Mouse (Mus musculus) layer of hippocampus, adult 9-11 months (tissue): ENCODE results near the gene Dhrs3.
A peak's percentile ranks its signal among the peaks of the same experiment; 100 is the strongest.

Experiments used
- DNase-seq: peaks from one replicate; pipeline ENCODE4 v3.0.0; 2022

The Dhrs3 gene

GRCm38 (mm10) chr4:144898737-144899136 is 6.1 kb downstream of the Dhrs3 start:
- no peak for DNase-seq

GRCm38 (mm10) chr4:144901561-144902111 is 9.0 kb downstream of the Dhrs3 start:
- DNase-seq, result no peak

DNA sequence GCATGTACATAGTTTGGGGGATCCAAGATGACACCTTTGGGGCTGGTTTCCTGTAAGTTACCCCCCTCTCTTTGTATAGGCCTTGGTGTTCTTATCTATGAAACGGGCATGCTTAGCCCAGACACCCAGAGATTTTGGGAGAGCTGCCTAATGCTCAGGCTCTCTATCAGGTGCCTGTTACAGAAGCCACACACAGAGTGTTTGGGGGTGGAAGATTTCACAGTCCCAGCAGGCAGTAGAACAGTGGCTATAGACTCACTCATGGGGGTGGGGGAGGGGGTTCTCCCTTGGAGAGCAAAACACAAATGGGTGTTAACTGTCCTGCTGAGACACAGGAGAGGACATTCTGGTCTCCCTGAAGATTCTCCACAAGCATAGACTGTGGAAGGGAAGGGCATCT is 10.5 kb downstream of the Dhrs3 start:
- no peak for DNase-seq

- DNase-seq, result peak; percentile 72
Measured at GRCm38 (mm10) chr4:144903932-144904331, 11.3 kb downstream of the Dhrs3 start.

GRCm38 (mm10) chr4:144905128-144905527 is 12.5 kb downstream of the Dhrs3 start:
- DNase-seq, result no peak

DNA sequence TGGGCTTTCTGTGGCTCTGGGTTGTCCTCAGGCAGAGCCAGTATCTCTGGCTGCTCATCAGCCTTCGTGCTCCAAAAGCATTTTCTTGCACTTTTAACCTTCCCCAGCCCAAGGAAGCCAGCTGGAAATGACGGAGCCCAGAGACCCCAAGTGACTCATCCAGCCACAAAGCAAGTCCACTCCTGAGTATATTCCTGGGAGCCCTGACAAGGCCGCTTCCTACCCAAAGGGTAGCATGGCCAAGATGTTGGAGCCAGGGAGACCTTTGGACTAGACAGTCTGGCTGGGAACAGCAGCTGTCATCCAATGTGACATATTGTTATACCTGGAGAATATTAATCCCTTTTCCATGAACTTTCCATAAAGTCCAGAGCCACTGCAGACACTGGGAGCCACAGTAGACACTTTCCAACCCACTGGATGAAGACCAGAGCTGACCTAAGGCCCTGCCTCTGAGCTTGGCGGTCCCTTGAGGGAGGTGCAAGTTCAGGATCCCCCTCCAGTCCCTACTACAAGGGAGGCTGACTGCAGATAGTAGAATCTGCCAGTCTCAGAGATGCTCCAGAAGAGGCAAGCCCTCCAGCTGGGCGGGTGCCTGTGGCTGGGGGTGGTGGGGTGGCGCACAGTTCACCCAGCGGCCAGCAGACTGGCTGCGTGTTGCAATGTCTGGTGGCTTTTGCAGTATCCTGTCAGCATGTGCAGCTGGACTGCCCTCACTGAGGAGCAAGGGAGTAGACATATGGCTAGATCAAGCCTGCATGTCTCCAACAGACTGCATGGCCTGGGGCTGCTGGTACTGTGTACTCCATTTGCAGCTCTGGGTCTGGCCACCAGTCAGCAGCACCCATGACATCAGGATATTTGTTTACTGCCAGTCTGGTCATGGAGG is 13.6 kb downstream of the Dhrs3 start:
- peak; percentile 87 for DNase-seq

GRCm38 (mm10) chr4:144906978-144907703 is 14.5 kb downstream of the Dhrs3 start:
- no peak for DNase-seq

DNA sequence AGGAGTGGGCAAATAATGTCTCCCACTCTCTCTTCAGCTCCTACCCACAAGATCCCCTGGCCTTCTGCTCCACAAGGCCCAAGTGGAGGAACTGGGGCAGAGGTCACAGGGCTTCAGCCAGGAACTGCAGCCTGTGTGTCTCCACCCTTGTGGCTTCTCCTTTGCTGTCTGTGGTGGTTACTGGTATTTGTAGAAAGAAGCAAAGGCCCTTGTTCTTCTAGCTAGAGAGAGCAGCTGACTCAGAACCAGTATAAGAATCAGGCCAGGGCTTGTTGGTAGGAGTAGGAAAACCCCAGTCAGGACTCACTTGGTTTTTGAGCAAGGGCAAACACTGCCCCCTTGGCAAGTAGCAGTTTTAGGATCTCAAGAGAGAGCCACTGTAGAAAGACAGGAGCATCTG is 16.2 kb downstream of the Dhrs3 start:
- DNase-seq, result peak; percentile 76

DNA sequence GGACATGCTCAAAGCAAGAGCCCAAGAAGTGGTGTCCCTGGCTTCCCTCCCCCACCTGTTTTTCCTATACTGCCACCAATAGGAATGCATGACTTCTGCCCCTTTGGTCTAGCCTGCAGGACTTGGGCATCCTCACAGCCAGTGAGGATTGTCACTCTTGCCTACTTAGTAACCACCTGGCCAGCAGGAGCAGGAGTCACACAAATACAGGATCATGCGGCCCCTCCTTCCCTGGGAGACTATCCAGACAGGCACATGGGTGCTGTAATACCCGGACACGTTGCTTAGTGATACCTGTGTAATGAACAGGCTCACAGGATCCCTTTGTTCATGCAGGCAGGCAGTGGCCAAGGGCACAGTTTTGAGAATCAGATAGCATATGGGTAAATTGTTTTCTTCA is 17.7 kb downstream of the Dhrs3 start:
- DNase-seq, result no peak

GRCm38 (mm10) chr4:144913298-144914152 is 20.9 kb downstream of the Dhrs3 start:
- no peak for DNase-seq

GRCm38 (mm10) chr4:144916520-144916919 is 23.9 kb downstream of the Dhrs3 start:
- DNase-seq, result no peak

DNA sequence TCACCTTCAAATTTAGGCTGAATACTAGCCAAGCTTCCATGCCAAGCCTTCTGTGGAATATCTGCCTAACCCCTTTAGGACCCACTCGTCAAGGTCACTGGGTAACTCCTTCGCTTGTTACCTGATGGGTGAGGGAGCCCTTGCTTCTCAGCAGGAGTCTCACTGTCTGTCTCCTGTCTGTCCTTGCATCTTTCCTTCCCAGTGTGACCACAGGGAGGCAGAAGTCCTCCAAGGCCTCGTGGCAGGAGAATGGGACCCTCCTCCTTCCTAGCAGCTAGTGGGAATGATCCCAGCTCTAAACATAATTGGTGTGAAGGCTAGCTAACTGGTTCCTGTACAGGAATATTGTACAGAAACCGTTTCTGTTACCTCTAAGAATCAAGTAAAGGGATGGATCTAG is 24.5 kb downstream of the Dhrs3 start:
- no peak for DNase-seq

GRCm38 (mm10) chr4:144918501-144918900 is 25.9 kb downstream of the Dhrs3 start:
- no peak for DNase-seq

GRCm38 (mm10) chr4:144928693-144929436 is 36.2 kb downstream of the Dhrs3 start:
- DNase-seq, result no peak

- peak; percentile 75 for DNase-seq
Measured at GRCm38 (mm10) chr4:144929811-144930221, 37.2 kb downstream of the Dhrs3 start.

GRCm38 (mm10) chr4:144930366-144930765 is 37.7 kb downstream of the Dhrs3 start:
- peak; percentile 28 for DNase-seq

DNA sequence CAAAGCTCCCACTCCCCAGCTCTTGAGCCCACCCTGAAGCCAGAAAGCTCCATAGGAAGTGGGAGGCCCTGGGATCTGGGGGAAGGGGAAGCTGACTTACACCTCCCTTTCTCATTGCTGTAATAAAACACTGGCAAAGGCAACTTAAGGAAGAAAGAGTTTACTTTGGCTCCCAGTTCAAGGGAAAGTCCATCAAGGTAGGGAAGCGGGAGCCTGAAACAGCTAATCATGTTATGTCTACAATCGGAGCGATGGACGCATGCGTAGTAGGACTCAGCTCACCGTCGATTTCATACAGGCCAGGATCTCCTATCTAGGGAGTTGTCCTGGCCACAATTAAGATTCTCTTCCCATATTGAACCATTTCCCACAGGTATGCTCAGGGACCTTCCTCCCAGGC is 38.5 kb downstream of the Dhrs3 start:
- no peak for DNase-seq

GRCm38 (mm10) chr4:144934501-144934900 is 41.9 kb downstream of the Dhrs3 start:
- no peak for DNase-seq

DNA sequence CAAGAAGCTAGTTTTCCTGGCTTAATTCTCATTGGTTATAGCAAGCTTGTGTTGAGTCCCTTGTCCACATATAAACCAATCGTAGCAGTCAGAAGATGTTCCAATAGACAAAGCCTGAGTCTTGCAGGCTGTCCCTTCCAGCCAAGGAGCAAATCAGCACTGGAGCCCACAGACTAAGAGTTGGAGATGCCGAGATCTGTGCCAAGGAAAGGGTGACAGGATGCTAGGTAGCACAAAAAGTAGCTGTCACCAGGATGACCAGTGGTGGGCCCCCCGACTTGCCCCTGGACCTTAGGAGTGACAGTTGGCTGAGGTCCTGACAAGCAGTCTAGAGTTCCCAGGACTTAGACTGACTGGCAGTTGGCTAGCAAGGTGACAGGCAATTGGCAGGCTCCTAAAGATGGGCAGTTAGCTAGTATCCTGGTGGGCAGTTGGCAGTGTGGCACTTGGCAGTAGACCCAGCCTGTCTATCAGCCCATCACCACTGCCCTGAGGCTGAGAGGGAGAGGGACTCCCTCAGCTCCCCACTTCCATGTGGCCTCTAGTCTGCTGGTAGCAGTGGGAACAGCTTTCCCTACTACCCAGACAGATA is 44.0 kb downstream of the Dhrs3 start:
- DNase-seq, result no peak

- DNase-seq, result no peak
Measured at GRCm38 (mm10) chr4:144939847-144940411, 47.3 kb downstream of the Dhrs3 start.

GRCm38 (mm10) chr4:144940796-144941462 is 48.3 kb downstream of the Dhrs3 start:
- DNase-seq, result no peak
